Comparison of ENCODE assay signal across 16 mouse cellular contexts in genomic region chr7:99707671-99708070, GRCm38 (mm10). TPM values are rescaled to one million over a fixed set of nuclear protein-coding genes. Genes with fewer than 3 reads are reported as not detected.
DNase-seq lines count a peak whose midpoint lies in the region; ATAC-seq lines count a peak whose summit lies in the region.
"Had no signal": no experiment of that assay in that cellular context is flagged by ENCODE, and none has a peak within 500 bp of the region (broad histone marks: within the 10 kb centered on the region; RNA-seq: fewer than 3 reads in every experiment).

No protein-coding gene starts in this region.

- H3K4me3 ChIP-seq in hindbrain, embryonic 15.5 days: no peak overlapping the region
- H3K4me3 ChIP-seq in hindbrain, embryonic 11.5 days (ENCODE audit: low read depth, low read length): no peak overlapping the region
- H3K4me3 ChIP-seq in embryonic facial prominence, embryonic 15.5 days (replicated peaks): no peak overlapping the region
- H3K4me3 ChIP-seq in limb, embryonic 10.5 days: no peak overlapping the region
- H3K4me3 ChIP-seq: forebrain, embryonic 12.5 days had no signal

- peak; percentile 47 to 51 for DNase-seq in cerebellum, postnatal 10 days
- DNase-seq in cerebellum, adult 11 months: no peak
- DNase-seq in hindbrain, embryonic 11.5 days (ENCODE audit: low spot score): no peak
- DNase-seq in lung, postnatal 36 days: peak; percentile 25
- no peak for DNase-seq in lung, postnatal 4 days
- no peak for DNase-seq in limb, embryonic 10.5 days (ENCODE audit: low spot score)
- DNase-seq: liver; retina, postnatal 1 day; thymus, adult 18-20 months had no signal

- H3K9ac ChIP-seq in hindbrain, embryonic 15.5 days: no peak overlapping the region
- no peak overlapping the region for H3K9ac ChIP-seq in hindbrain, embryonic 11.5 days (ENCODE audit: low read depth, low read length)
- no peak overlapping the region for H3K9ac ChIP-seq in embryonic facial prominence, embryonic 15.5 days
- H3K9ac ChIP-seq: forebrain, embryonic 12.5 days had no signal

- H3K9me3 ChIP-seq in hindbrain, embryonic 15.5 days: no peaks in the 10 kb centered on the region
- no peaks in the 10 kb centered on the region for H3K9me3 ChIP-seq in hindbrain, embryonic 11.5 days (ENCODE audit: control insufficient read depth, low read length)
- H3K9me3 ChIP-seq in embryonic facial prominence, embryonic 15.5 days (replicated peaks): no peaks in the 10 kb centered on the region
- H3K9me3 ChIP-seq in limb, embryonic 10.5 days (replicated peaks): no peaks in the 10 kb centered on the region
- H3K9me3 ChIP-seq: forebrain, embryonic 12.5 days had no signal

- WGBS in hindbrain, embryonic 15.5 days: 90% methylated on average over 6 of the region's 6 CpGs
- WGBS in hindbrain, embryonic 11.5 days: 86% methylated on average over 6 of the region's 6 CpGs
- WGBS in embryonic facial prominence, embryonic 15.5 days: 85% methylated on average over 6 of the region's 6 CpGs
- WGBS in limb, embryonic 10.5 days: 90% methylated on average over 6 of the region's 6 CpGs

- no peaks in the 10 kb centered on the region for H3K27me3 ChIP-seq in hindbrain, embryonic 15.5 days
- no peaks in the 10 kb centered on the region for H3K27me3 ChIP-seq in hindbrain, embryonic 11.5 days (ENCODE audit: control insufficient read depth, insufficient read depth, low read length)
- no peaks in the 10 kb centered on the region for H3K27me3 ChIP-seq in embryonic facial prominence, embryonic 15.5 days
- H3K27me3 ChIP-seq in limb, embryonic 10.5 days (ENCODE audit: low read depth, poor library complexity, severe bottlenecking): peaks cover 14% of the 10 kb centered on the region; the same call in 1 of the 2 replicates

- H3K4me2 ChIP-seq in hindbrain, embryonic 15.5 days: no peak overlapping the region
- H3K4me2 ChIP-seq in hindbrain, embryonic 11.5 days (replicated peaks; ENCODE audit: low read depth, low read length): no peak overlapping the region
- H3K4me2 ChIP-seq in embryonic facial prominence, embryonic 15.5 days (replicated peaks): no peak overlapping the region
- H3K4me2 ChIP-seq: forebrain, embryonic 12.5 days; hindbrain, embryonic 14.5 days had no signal

- peaks cover 8% of the 10 kb centered on the region; the same call in 1 of the 2 replicates for H3K4me1 ChIP-seq in hindbrain, embryonic 15.5 days (replicated peaks)
- no peaks in the 10 kb centered on the region for H3K4me1 ChIP-seq in hindbrain, embryonic 11.5 days (replicated peaks; ENCODE audit: control insufficient read depth, insufficient read depth, low read length)
- 0 out of 2 replicates have a peak, but pooled peaks cover 7% of the 10 kb centered on the region for H3K4me1 ChIP-seq in embryonic facial prominence, embryonic 15.5 days
- peaks cover 36% of the 10 kb centered on the region for H3K4me1 ChIP-seq in limb, embryonic 10.5 days

- H3K27ac ChIP-seq in hindbrain, embryonic 15.5 days (replicated peaks): 0 out of 2 replicates have a peak overlapping the region, but pooled peaks have one; percentile 48
- H3K27ac ChIP-seq in hindbrain, embryonic 11.5 days (ENCODE audit: low read depth, low read length): no peak overlapping the region
- 0 out of 2 replicates have a peak overlapping the region, but pooled peaks have one; percentile 25 for H3K27ac ChIP-seq in embryonic facial prominence, embryonic 15.5 days (replicated peaks)
- no peak overlapping the region for H3K27ac ChIP-seq in limb, embryonic 10.5 days
- H3K27ac ChIP-seq: forebrain, embryonic 12.5 days; hindbrain, embryonic 14.5 days had no signal

- ATAC-seq in hindbrain, embryonic 15.5 days (ENCODE audit: low FRiP score, low read depth): no peak
- ATAC-seq in hindbrain, embryonic 11.5 days (ENCODE audit: low FRiP score): no peak
- ATAC-seq in embryonic facial prominence, embryonic 15.5 days (ENCODE audit: insufficient number of reproducible peaks, low FRiP score, low TSS enrichment, low read depth): no peak
- ATAC-seq: Patski had no signal

- H3K36me3 ChIP-seq in hindbrain, embryonic 15.5 days: no peaks in the 10 kb centered on the region
- H3K36me3 ChIP-seq in hindbrain, embryonic 11.5 days (ENCODE audit: control insufficient read depth, insufficient read depth, low read length): no peaks in the 10 kb centered on the region
- H3K36me3 ChIP-seq in embryonic facial prominence, embryonic 15.5 days: no peaks in the 10 kb centered on the region
- no peaks in the 10 kb centered on the region for H3K36me3 ChIP-seq in limb, embryonic 10.5 days
- H3K36me3 ChIP-seq: forebrain, embryonic 12.5 days had no signal

RNA-seq across cellular contexts. Expression of gene Slco2b1, which starts 3.5 kb away (rescaled TPM):
- 6.7 and 7.1 TPM in 2 replicates for polyA plus RNA-seq in hindbrain, embryonic 15.5 days (2015; fragmentation: Nextera tagmentation; extraction: Ambion mirVana)
- 2.1 and 2.4 TPM in 2 replicates for polyA plus RNA-seq in hindbrain, embryonic 11.5 days (2014; fragmentation: Nextera tagmentation; extraction: Ambion mirVana)
- polyA plus RNA-seq in embryonic facial prominence, embryonic 15.5 days (2015; fragmentation: Nextera tagmentation; extraction: Ambion mirVana): 3.9 and 4.1 TPM in 2 replicates
- polyA plus RNA-seq in limb, embryonic 10.5 days (2016; fragmentation: Nextera tagmentation; extraction: Ambion mirVana): 0.92 and 1.6 TPM in 2 replicates
- polyA plus RNA-seq: Patski had no signal

RNA-seq across cellular contexts. Expression of gene Olfr520, which starts 22.4 kb away (rescaled TPM):
- polyA plus RNA-seq in hindbrain, embryonic 15.5 days (2015; fragmentation: Nextera tagmentation; extraction: Ambion mirVana): not detected in 2 replicates
- not detected in 2 replicates for polyA plus RNA-seq in hindbrain, embryonic 11.5 days (2014; fragmentation: Nextera tagmentation; extraction: Ambion mirVana)
- polyA plus RNA-seq in embryonic facial prominence, embryonic 15.5 days (2015; fragmentation: Nextera tagmentation; extraction: Ambion mirVana): not detected in 2 replicates
- not detected in 2 replicates for polyA plus RNA-seq in limb, embryonic 10.5 days (2016; fragmentation: Nextera tagmentation; extraction: Ambion mirVana)
- polyA plus RNA-seq: embryonic facial prominence, embryonic 14.5 days; forebrain, embryonic 12.5 days; hindbrain, embryonic 14.5 days; lung, embryonic 16.5 days; Patski had no signal

RNA-seq across cellular contexts. Expression of gene Olfr521, which starts 55.6 kb away (rescaled TPM):
- not detected in 2 replicates for polyA plus RNA-seq in hindbrain, embryonic 15.5 days (2015; fragmentation: Nextera tagmentation; extraction: Ambion mirVana)
- polyA plus RNA-seq in hindbrain, embryonic 11.5 days (2014; fragmentation: Nextera tagmentation; extraction: Ambion mirVana): not detected in 2 replicates
- not detected in 2 replicates for polyA plus RNA-seq in embryonic facial prominence, embryonic 15.5 days (2015; fragmentation: Nextera tagmentation; extraction: Ambion mirVana)
- not detected in 2 replicates for polyA plus RNA-seq in limb, embryonic 10.5 days (2016; fragmentation: Nextera tagmentation; extraction: Ambion mirVana)
- polyA plus RNA-seq: embryonic facial prominence, embryonic 14.5 days; forebrain, embryonic 12.5 days; hindbrain, embryonic 14.5 days; lung, embryonic 16.5 days; Patski had no signal

Comparison
In these comparisons a context has a peak if more than half of its experiments do, and no peak if none do; other contexts are left out.
1. DNase-seq: peak in cerebellum, postnatal 10 days (2 of 2) and lung, postnatal 36 days (single experiment); none in cerebellum, adult 11 months (single experiment), hindbrain, embryonic 11.5 days (single experiment), lung, postnatal 4 days (0 of 2) and limb, embryonic 10.5 days (single experiment).
2. H3K27ac ChIP-seq: peak in hindbrain, embryonic 15.5 days (single experiment) and embryonic facial prominence, embryonic 15.5 days (single experiment); none in hindbrain, embryonic 11.5 days (single experiment) and limb, embryonic 10.5 days (single experiment).